Mouse (Mus musculus): ENCODE data around the gene Myh7.
"Not testable (repeated sequence)": the region's sequence is repeated elsewhere in the genome, so short reads cannot be mapped to it uniquely, and the experiment has no call there.

The Myh7 gene

DNA sequence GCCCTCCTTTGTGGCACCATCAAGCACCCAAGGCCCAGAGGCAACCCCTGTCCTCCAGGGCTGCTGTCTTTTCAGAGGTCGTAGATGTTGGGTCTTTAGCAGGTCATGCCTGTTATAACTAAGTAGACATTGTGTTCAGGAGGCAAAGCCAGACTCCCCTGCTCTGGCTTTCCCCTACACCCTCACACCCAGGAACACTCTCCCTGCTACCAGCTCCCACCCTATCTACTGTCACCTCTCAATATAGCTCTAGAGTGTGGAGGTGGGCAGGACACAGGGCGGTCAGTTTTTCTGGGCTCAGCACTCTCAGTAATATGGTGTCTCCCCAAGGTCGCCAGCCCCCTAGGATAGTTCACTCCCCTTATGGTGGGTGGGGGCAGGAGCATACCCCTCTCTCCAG is 26.6 kb downstream of the Myh7 start:
- DNase-seq = no peak

DNA sequence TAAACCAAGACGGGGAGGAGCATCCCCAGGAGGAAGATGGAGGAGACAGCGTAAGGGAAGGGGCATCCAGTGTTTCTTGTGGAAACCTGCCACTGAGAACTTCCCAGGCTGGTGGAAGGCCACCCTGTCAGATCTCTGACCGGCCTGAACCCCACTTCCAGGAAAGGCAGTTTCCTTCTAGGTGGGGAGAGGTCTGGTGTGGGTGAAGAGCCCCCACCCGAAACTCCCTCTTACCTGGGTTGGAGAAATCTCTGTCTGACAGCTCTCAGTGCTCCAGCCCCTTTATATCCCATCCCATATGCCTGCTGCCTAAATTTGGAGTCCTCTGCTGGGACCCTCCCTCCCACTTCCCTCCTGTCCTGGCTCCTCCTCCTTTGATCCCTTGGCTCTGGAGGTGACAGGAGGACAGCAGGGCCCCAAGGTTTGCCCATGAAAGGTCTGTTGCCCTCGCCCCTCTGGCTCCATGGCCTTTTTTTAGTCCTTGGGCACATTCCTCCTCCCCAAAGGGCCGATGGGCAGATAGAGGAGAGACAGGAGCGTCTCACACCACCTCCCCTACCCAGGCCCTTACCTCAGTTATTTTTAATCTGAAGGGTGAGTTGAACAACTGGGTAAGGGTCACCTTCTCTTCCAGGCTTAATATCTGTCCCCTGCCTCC is 28.0 kb downstream of the Myh7 start, which contains the start of gene Myh6:
TSS of gene Myh6 (minus strand) at position 608 of the 658 bp plus-strand sequence.
- DNase-seq = no peak

DNA sequence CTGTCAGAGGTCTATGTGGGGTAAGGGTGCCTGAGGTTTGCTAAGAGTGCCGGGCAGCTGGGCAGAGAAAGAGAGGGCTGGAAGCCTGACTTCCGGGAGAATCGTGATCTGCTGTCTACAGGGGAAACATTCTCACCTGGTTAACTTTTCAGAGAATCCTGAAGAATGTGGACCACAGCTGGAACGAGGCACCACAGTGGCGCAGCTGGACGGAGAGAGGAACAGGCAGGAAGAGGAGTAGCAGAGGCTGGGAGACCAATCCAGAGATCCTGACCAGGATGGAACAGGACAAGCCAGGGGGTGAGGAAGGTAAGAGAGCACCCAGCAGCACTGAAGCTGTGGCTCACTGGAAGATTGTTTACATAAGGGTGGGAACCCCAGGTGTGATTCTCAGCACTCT is 28.8 kb downstream of the Myh7 start:
- no peak for DNase-seq

DNA sequence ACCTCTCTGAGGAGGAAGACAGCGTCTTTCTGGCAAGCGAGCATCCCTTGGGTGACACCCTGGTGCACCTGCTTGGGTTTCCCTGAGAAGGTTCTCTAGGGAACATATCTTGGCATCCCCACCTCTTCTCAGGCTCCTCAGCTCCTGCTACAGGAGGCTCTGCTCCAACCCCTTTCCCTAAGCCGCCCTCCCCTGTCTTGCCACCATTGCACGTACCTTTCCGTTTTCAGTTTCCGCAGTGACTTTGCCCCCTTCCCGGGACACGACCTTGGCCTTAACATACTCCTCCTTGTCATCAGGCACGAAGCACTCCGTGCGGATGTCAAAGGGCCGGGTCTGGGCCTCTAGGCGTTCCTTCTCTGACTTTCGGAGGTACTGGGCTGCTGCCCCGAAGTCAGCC is 29.4 kb downstream of the Myh7 start:
- no peak for DNase-seq

DNA sequence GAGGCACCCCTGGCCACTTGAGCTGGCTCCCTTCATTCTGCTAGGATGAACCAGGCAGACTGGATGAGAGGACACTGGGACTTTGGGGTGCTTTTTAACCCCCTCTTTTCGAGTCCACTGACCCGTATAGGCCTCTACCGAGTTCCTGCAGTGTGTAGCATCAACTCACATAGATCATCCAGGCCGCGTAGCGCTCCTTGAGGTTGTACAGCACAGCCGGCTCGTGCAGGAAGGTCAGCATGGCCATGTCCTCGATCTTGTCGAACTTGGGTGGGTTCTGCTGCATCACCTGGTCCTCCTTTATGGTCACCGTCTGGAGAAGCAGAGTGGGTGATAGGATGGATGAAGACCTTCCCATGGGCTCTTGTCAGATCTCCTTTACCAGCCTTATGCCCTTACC is 30.7 kb downstream of the Myh7 start:
- DNase-seq = no peak

DNA sequence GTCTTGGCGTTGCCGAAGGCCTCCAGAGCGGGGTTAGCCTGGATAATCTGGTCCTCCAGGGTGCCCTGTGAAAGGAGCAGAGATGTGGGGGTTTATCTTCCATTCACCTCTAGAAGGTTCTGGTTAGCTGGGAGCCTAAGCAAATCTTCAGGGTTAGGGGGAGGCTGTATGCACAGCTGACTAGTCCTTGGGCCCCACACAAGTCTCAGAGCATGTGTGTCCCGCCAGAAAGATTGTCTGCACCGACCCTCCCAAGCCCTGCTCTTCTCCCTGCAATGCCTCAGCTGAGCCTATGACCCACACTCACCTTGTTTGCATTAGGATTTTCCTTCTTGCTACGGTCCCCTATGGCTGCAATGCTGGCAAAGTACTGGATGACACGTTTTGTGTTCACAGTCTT is 31.7 kb downstream of the Myh7 start:
- no peak for DNase-seq

DNA sequence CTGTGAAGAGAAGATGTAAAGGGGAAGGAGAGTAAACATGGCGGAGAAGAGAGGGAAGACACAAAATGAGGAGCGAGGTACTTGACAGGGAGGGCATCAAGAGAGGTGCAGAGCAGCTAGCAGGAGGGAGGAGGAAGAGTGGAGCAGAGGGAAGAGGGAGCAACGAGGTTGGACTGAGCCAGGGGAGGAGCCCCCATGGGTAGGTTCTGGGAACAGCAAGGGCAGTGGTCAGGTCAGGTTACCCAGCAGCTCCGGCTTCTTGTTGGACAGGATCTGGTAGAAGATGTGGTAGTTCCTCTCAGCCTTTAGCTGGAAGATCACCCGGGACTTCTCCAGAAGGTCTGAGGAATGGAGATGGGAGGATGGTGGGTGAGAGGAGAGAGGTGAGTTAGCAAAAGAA is 32.9 kb downstream of the Myh7 start:
- DNase-seq = no peak

DNA sequence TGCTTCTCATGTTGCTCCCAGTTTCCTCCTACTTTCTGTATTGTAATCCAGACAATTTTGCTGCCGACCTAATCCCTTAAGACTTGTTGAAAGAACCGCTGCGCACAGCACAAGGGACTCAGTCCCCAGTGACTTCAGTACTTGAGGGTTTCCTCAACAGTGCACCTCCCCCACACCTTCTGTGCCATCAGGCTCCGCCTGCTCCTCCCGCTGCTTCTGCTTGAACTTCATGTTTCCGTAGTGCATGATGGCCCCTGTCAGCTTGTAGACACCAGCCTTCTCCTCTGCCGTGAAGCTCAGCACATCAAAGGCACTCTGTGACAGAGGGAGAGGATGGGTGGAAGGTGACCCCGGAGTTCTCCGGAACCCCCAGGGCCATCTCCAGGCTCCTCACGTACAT is 33.7 kb downstream of the Myh7 start:
- no peak for DNase-seq

DNA sequence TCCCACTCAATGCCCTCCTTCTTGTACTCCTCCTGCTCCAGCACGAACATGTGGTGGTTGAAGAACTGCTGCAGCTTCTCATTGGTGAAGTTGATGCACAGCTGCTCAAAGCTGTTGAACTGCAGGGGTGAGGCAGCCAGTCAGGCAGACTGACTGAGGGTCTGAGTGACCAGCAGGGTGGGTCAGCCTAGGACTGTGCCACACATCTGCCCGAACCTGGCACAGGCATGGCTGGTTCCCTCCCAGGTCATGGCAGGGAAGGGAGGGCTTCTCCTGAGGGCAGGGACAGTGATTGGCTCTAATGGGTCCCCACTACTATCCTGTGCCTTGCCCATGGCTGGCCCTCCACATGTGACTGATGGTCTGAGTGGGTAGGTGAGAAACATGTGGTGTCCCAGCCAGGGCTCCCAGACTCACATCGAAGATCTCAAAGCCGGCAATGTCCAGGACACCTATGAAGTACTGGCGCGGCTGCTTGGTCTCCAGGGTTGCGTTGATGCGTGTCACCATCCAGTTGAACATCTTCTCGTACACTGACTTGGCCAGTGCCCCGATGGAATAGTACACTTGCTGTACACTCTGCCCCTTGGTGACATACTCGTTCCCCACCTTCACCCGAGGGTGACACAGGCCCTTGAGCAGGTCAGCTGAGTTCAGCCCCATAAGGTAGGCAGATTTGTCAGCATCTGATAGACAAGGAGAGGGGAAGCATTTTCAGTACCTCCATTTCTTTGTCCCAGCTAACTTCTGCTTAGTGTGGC is 34.4 kb downstream of the Myh7 start:
- DNase-seq = not testable (repeated sequence)

DNA sequence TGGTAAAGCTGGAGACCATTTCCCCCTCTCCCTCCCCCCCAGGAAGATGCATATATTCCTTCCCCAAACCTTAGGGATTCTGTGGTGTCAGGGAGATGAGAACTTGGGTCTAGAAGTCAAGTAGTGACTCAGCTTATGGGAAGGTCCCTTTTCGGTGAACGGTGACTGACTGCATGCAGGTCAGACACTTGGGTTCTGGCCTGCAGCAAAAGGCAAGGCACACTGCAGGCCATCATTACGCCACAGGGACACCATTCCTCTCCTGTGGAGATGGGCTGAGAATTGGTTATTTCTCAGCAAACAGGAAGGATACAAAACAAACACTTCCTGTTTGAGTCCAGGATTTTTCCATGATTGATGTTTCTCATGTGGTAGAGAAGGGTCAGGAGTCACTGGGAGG is 35.2 kb downstream of the Myh7 start:
- DNase-seq = no peak

DNA sequence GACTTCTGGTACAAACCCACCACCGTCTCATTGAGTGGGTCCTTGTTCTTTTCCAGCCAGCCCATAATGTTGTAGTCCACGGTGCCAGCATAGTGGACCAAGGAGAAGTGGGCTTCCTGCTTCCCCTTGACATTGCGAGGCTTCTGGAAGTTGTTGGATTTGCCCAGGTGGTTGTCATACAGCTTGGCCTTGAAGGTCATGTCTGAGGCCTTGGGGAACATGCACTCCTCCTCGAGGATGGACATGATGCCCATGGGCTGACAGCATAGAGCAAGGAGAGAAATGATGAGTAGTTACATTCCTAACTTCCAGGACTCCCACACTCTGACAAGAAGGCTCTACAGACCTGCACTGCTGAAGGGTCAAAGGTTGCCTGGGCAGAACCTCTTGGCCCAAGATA is 35.9 kb downstream of the Myh7 start:
- DNase-seq = no peak

DNA sequence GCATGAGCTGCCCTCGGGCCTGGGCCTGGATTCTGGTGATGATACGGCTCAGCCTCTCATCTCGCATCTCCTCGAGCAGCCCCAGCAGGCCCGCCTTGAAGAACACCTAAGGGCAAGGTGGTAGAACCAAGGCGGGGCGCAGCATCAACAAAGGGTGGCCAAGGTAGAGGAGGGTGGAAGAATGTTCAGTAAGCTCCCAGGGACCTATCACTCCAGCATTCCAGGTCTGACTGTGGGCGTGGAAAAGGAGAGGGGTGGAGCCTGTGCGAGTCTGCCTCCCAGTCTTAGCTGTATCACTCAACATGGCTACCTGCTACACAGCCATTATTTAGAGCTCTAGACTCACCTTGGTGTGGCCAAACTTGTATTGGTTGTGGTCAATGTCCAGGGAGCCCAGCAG is 37.9 kb downstream of the Myh7 start:
- no peak for DNase-seq

DNA sequence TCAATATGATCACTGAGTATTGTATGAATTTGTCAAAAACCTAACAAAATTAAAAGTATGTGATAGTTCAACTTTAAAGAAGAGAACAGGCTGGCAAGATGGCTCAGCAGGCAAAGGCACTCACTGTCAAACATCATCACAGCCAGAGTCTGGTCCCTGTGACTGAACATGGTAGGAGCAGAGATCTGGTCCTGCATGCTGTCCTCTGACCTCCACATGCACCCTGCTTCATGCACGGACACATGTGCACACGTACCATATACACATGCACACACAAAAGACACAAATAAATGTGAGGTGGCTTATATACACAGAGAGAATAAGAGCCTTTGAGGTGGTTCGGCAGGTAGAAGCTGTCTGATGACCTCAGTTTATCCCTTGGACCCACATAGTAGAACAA is 38.9 kb downstream of the Myh7 start:
- no peak for DNase-seq

DNA sequence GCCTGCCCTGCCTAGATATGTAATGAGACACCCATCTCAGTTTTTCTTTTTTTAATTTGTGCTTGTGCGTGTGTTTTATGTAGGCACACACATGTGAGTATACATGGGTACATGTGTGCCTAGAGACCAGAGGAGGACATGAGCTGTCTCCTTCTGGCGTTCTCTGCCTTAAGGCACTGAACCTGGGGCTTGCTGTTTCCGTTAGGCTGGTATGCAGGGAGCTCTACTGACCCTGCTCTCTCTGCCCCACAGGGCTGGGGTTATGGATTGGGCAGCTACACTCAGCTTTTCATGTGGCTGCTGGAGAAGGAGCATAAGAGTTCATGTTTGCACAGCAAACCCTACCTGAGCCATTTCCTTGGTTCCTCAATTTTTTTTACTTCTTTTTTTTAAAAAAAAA is 40.0 kb downstream of the Myh7 start:
- no peak for DNase-seq

DNA sequence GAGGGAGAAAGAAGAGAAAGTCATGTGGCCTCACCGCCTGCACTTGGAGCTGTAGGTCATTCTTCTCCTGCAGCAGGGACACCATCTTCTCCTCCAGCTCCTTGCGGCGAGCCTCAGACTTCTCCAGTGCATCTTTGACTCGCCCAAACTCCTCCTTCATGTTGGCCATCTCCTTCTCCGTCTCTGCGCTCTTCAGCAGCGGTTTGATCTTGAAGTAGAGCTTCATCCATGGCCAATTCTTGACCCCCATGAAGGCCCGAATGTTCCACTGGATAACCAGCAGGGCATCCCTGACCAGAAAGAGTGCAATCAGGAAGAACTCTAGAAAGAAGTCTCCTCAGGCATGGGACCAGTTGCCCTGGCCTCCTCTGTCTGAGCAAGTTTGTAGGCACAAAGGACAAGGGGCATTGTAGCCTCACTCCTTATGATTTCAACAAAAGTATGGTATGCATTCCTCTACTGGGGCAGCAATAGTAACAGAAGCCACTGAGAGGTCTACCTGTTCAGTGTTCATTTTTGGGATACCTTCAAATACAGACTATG is 40.7 kb downstream of the Myh7 start:
- DNase-seq = no peak

DNA sequence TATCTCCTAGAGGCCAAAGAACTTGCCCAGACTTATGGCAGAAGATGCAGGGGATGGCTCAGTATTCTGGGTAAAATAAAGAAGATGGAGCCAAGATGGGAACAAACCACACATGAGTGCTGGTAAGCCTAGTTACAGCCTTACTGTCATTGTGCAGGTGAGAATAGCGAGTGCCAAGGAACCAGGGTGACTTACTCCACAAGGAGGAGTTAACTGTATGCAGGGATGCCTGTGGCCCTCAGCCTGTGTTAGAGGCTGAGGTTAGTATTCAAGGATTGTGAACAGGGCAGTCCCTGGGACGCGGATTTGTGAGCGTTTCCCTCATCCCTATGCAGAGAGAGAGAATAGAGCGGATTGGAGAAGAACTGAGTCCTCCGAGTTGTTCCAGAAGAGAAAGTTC is 42.8 kb downstream of the Myh7 start:
- DNase-seq = no peak

DNA sequence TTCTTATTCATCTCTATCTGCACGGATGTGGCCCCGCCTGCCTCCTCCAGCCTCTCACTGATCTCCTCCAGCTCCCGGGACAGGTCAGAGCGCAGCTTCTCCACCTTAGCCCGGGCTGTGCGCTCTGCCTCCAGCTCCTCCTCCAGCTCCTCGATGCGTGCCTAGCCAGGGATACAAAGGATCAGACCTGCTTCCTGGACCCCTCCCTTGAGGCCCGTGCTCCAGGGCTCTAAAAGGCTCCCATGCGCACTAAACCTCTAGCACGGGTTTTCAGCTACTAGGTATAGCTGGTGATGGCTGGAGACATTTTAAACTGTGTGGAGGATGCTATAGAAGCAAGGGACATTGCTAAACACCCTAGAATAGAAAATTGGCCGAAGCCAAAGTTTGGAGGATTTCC is 43.9 kb downstream of the Myh7 start:
- no peak for DNase-seq

DNA sequence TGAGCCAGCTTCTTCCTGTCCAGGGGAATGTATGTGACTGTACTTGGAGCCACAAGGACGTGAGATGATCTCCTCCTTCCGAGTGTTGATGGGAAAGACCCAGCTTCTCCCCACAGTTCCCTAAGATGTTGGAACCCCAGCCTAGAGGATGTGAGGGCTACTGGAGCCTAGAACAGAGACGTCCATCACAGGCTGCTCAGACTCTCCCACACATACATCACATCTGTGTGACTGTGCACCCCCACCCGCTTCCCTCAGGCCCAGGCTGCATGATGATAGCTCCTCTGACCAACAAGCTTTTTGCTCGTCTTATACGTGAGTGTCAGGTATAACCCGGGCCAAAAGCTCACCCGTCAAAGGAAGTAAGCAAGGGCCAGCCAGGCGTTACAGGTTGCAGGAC is 45.6 kb downstream of the Myh7 start:
- DNase-seq = no peak

DNA sequence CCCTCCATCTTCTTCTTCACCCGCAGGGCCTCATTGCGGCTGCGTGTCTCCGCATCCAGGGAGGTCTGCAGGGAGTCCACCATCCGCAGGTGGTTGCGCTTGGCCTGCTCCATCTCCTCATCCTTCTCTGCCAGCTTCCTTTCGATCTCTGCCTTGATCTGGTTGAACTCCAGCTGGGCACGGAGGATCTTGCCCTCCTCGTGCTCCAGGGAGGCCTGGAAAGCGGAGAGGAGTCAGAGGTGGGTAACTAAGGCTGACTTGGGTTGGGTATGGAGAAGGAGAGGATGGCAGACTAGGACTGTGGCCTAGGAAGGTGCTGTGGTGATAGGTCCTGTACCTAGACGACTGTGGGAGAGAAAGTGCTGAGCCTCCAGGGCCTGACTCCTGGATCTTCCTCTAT is 47.4 kb downstream of the Myh7 start:
- not testable (repeated sequence) for DNase-seq

DNA sequence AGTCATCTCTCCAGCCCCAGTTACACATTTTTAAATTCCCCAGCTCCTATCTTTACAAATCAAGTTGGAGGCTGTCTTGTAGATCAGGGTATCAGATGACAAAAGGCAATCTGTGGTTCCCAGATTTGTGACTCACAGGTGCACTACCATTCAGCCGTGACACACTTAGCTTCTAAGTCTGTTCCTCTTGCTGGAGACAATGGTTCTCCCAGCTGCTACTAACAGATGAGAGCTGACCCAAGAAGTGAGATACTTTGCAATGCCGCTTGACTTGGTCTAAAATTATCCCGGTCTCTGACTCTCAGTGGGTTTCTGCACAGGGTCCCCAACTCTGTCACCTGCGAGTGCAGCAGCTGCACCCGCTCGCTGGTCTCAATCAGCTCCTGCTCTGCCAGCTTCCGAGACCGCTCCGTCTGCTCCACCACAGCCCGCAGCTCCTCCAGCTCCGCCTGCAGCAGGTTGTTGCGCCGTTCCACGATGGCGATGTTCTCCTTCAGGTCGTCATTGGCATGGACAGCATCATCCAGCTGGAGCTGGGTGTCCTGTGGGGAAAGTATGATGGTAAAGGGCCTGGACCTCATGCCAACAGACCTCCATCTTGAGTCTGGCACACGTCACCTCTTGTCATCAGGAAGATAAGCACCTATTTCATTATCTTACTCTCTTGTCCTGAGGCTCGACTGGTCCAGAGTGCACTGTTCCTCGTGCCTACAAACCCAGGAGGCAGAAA is 48.3 kb downstream of the Myh7 start:
- DNase-seq = no peak

DNA sequence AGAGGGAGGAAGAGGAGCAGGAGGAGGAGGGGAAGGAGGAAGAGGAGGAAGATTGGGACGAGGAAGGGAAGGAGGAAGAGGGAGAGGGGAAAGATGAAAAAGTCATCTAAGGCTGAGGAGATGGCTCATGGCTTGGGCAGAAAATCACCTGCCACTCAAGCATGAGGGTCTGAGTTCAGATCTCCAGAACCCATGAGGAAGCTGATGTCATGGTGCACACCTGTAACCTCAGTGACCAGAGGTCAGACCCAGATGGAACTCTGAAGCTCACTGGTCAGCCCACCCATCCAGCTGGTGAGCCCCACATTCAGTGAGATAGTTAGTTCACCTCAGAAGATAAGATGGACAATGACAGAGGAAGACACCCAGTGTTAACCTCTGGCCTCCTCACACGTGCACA is 49.5 kb downstream of the Myh7 start:
- no peak for DNase-seq

DNA sequence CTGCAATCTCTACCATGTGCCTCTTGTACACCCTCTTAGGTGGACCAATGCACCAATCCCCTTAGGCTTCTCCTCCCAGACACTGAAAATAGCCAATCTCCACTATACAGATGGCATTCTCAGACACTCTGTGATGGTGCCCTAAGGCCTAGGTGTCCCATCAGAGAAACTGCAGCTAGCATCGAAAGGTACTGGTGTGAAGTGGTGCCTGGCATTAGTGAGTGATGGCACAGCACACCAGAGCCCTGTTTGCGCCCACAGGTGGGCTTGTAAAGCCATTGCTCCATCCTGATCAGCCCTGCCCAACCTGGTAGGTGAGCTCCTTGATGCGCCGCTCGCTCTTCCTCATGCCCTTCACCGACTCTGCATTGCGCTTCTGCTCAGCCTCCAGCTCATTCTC is 50.5 kb downstream of the Myh7 start:
- no peak for DNase-seq

DNA sequence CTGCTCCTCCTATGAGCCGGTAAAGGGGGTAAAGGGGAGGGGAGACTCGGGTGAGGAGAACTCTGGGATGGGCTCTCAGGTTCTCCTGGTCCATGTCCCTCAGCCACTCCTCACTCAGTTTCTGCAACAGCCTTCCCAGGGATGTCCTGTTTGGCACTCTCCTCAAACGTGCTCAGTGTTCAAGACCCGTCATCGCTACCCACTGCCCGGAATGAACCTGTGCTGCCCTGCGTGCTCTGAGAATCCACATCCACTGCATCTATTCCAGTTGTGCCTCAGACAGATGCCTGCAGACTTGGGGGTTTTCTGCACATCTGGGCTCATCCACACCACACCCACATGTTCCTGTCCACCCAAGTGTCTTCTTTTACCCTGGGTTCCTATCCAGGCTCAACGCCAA is 51.9 kb downstream of the Myh7 start:
- DNase-seq = no peak

All from kidney, adult 8-10 months (tissue).